Mouse (Mus musculus): ENCODE measurements around the gene Hoxa9.

DNA sequence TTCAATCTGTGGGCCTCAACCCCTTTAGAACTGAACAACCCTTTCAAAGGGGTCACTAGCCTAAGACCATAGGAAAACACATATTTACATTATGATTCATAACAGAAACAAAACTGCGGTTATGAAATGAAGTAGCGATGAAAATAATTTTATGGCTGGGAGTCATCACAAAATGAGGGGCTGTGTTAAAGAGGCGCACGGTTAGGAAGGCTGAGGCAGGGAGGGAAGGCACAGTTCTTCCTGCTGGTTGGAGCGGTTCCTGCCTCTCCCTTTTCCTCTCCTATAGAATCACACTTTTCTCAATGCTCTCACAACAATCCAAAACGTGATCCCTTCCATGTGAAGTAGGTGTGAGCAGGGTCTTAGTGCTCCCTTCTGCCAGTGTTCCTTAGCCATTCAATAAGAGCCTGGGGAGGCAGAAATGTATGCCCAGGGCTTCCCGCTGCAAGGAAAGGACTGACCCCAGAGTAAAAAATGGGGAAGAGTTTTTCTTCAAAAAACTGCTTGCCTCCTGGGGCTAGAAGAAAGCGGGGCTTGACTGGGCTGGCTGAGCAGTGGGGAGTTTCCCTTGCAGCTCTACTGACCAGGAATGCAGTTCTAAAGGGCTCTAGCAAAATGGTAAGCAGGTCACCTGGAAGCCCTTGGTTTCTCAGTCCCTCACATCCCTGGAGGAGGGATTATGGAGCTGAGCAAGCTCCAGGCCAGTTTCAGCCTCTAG is 44.8 kb upstream of the Hoxa9 start:
- no peak for TF ChIP-seq CTCF (conservative IDR thresholded peaks at IDR 0.05; ENCODE audit: low read length)
- TF ChIP-seq POU5F1 (IDR thresholded peaks at IDR 0.05; ENCODE audit: borderline replicate concordance, low read length), result no peak
